Mouse (Mus musculus) limb, embryonic 11.5 days (tissue): ENCODE results near the gene Lamc3. TPM values are rescaled to one million over a fixed set of nuclear protein-coding genes. Genes with fewer than 3 reads are reported as not detected.

Experiments used
- ATAC-seq: fragments of 200-750 bp; cut with Nextera tagmentation; 2 replicates; pipeline ENCODE4 v1.8.0; 2017; ENCODE audit warnings: low read depth; ENCODE audit not compliant: insufficient number of reproducible peaks, low FRiP score, low TSS enrichment
- DNase-seq: peaks from one replicate; pipeline ENCODE4 v3.0.0-alpha.2; 2015; ENCODE audit warnings: low spot score
- H3K27ac ChIP-seq: fragments of 300-500 bp; sonication (generic); replicated peaks from 2 replicates; pipeline ENCODE4 v1.5.1; 2014; ENCODE audit warnings: low read depth, mild to moderate bottlenecking, low read length
- H3K27me3 ChIP-seq: fragments of 300-500 bp; sonication (generic); 2 replicates; pipeline ENCODE4 v1.6.1; 2014; ENCODE audit warnings: mild to moderate bottlenecking, low read length, mixed read lengths; ENCODE audit not compliant: control insufficient read depth, insufficient read depth
- H3K36me3 ChIP-seq: fragments of 300-500 bp; sonication (generic); 2 replicates; pipeline ENCODE4 v1.6.1; 2014; ENCODE audit warnings: mild to moderate bottlenecking, low read length, moderate library complexity, mixed read lengths; ENCODE audit not compliant: control insufficient read depth, insufficient read depth
- H3K4me1 ChIP-seq: fragments of 300-500 bp; sonication (generic); 2 replicates; pipeline ENCODE4 v1.6.1; 2014; ENCODE audit warnings: low read length, mixed read lengths; ENCODE audit not compliant: control insufficient read depth, insufficient read depth
- H3K4me2 ChIP-seq: fragments of 300-500 bp; sonication (generic); 2 replicates; pipeline ENCODE4 v1.6.1; 2014; ENCODE audit warnings: low read depth, mild to moderate bottlenecking, moderate library complexity; ENCODE audit not compliant: severe bottlenecking
- H3K4me3 ChIP-seq: fragments of 300-500 bp; sonication (generic); 2 replicates; pipeline ENCODE4 v1.5.1; 2014; ENCODE audit warnings: low read depth, low read length
- H3K9ac ChIP-seq: fragments of 300-500 bp; sonication (generic); 2 replicates; pipeline ENCODE4 v1.6.1; 2014; ENCODE audit warnings: mild to moderate bottlenecking, low read length
- H3K9me3 ChIP-seq: fragments of 300-500 bp; sonication (generic); 2 replicates; pipeline ENCODE4 v1.6.1; 2016; ENCODE audit warnings: low read length; ENCODE audit not compliant: control insufficient read depth
- WGBS: fragments of 180-500 bp; shearing (Covaris S2); extraction: QIAGEN DNeasy Blood & Tissue Kit; methylation state at CpG from one replicate; pipeline ENCODE4 v1.1.7; 2014; 5-methylcytosine and 5-hydroxymethylcytosine counted together
- polyA plus RNA-seq: library from polyadenylated mRNA; unstranded; fragments of >200 nt; fragmentation: Nextera tagmentation; extraction: Ambion mirVana; gene quantifications from 2 replicates; pipeline ENCODE4 v1.2.1, GENCODE M21; 2014

Gene Lamc3
- polyA plus RNA-seq, 1 experiment from 2014 or later, result 0.13 TPM

- H3K4me3 ChIP-seq, result no peak overlapping the region
- H3K4me1 ChIP-seq, result no peaks in the 10 kb centered on the region
- no peak overlapping the region for H3K9ac ChIP-seq
- H3K4me2 ChIP-seq, result no peak overlapping the region
- ATAC-seq, result no peak
- H3K27ac ChIP-seq, result no peak overlapping the region
- no peaks in the 10 kb centered on the region for H3K27me3 ChIP-seq
- no peaks in the 10 kb centered on the region for H3K9me3 ChIP-seq
- 0 out of 2 replicates have a peak, but pooled peaks cover 4% of the 10 kb centered on the region for H3K36me3 ChIP-seq
- WGBS, result 93% methylated on average over 8 of the region's 8 CpGs
- DNase-seq, result no peak
These were observed 73.9 kb downstream of the Lamc3 start for GRCm38 (mm10) chr2:31960986-31961385.

GRCm38 (mm10) chr2:31961791-31962222 lies 74.7 kb downstream of the Lamc3 start:
- DNase-seq, result no peak
- no peak overlapping the region for H3K4me2 ChIP-seq
- H3K27me3 ChIP-seq, result no peaks in the 10 kb centered on the region
- no peaks in the 10 kb centered on the region for H3K9me3 ChIP-seq
- H3K27ac ChIP-seq, result no peak overlapping the region
- H3K36me3 ChIP-seq, result 0 out of 2 replicates have a peak, but pooled peaks cover 4% of the 10 kb centered on the region
- H3K4me3 ChIP-seq, result no peak overlapping the region
- WGBS, result 83% methylated on average over 4 of the region's 4 CpGs
- no peak overlapping the region for H3K9ac ChIP-seq
- no peak for ATAC-seq
- no peaks in the 10 kb centered on the region for H3K4me1 ChIP-seq

- Histone ChIP-seq H3K4me1 (no peaks in the 10 kb centered on the region), H3K36me3 (peaks cover 4% of the 10 kb centered on the region; the same call in 1 of the 2 replicates), H3K27ac (no peak overlapping the region), H3K4me3 (no peak overlapping the region), H3K9me3 (no peaks in the 10 kb centered on the region), H3K9ac (no peak overlapping the region), H3K27me3 (no peaks in the 10 kb centered on the region), H3K4me2 (no peak overlapping the region)
- DNase-seq, result no peak
- WGBS, result 81% methylated on average over 8 of the region's 8 CpGs
- ATAC-seq, result no peak
These were observed 75.6 kb downstream of the Lamc3 start for GRCm38 (mm10) chr2:31962501-31963224.

GRCm38 (mm10) chr2:31963491-31963890 lies 76.4 kb downstream of the Lamc3 start:
- no peaks in the 10 kb centered on the region for H3K4me1 ChIP-seq
- ATAC-seq, result no peak
- peaks cover 4% of the 10 kb centered on the region; the same call in 1 of the 2 replicates for H3K36me3 ChIP-seq
- no peak overlapping the region for H3K27ac ChIP-seq
- H3K4me3 ChIP-seq, result no peak overlapping the region
- no peak overlapping the region for H3K4me2 ChIP-seq
- H3K27me3 ChIP-seq, result no peaks in the 10 kb centered on the region
- DNase-seq, result no peak
- H3K9me3 ChIP-seq, result no peaks in the 10 kb centered on the region
- 78% methylated on average over 7 of the region's 7 CpGs for WGBS
- no peak overlapping the region for H3K9ac ChIP-seq

- 84% methylated on average over 3 of the region's 3 CpGs for WGBS
These were observed 77.1 kb downstream of the Lamc3 start for GRCm38 (mm10) chr2:31964191-31964590.

GRCm38 (mm10) chr2:31965110-31965509 lies 78.0 kb downstream of the Lamc3 start:
- ATAC-seq, result no peak
- Histone ChIP-seq H3K4me3 (no peak overlapping the region), H3K36me3 (peaks cover 4% of the 10 kb centered on the region; the same call in 1 of the 2 replicates), H3K27me3 (no peaks in the 10 kb centered on the region), H3K4me2 (no peak overlapping the region), H3K4me1 (no peaks in the 10 kb centered on the region), H3K9me3 (no peaks in the 10 kb centered on the region), H3K9ac (no peak overlapping the region), H3K27ac (no peak overlapping the region)
- DNase-seq, result peak; percentile 56

More at GRCm38 (mm10) chr2:31964191-31964590, 77.1 kb downstream of the Lamc3 start:
- Histone ChIP-seq H3K27me3 (no peaks in the 10 kb centered on the region), H3K4me3 (no peak overlapping the region), H3K4me1 (no peaks in the 10 kb centered on the region), H3K9me3 (no peaks in the 10 kb centered on the region), H3K27ac (no peak overlapping the region), H3K4me2 (no peak overlapping the region), H3K36me3 (peaks cover 4% of the 10 kb centered on the region; the same call in 1 of the 2 replicates), H3K9ac (no peak overlapping the region)
- ATAC-seq, result no peak
- DNase-seq, result no peak

- H3K27me3 ChIP-seq, result no peaks in the 10 kb centered on the region
- H3K4me1 ChIP-seq, result no peaks in the 10 kb centered on the region
- DNase-seq (no peak), ATAC-seq (no peak)
- no peak overlapping the region for H3K4me3 ChIP-seq
- H3K27ac ChIP-seq, result no peak overlapping the region
- H3K4me2 ChIP-seq, result no peak overlapping the region
- 84% methylated on average over 8 of the region's 8 CpGs for WGBS
- no peak overlapping the region for H3K9ac ChIP-seq
- H3K36me3 ChIP-seq, result peaks cover 8% of the 10 kb centered on the region; the same call in 1 of the 2 replicates
- no peaks in the 10 kb centered on the region for H3K9me3 ChIP-seq
These were observed 79.7 kb downstream of the Lamc3 start for GRCm38 (mm10) chr2:31966801-31967200.

- DNase-seq, result no peak
- Histone ChIP-seq H3K4me3 (no peak overlapping the region), H3K9ac (no peak overlapping the region), H3K4me1 (no peaks in the 10 kb centered on the region), H3K27ac (no peak overlapping the region), H3K4me2 (no peak overlapping the region), H3K36me3 (peaks cover 11% of the 10 kb centered on the region; the same call in 1 of the 2 replicates), H3K9me3 (no peaks in the 10 kb centered on the region), H3K27me3 (no peaks in the 10 kb centered on the region)
- ATAC-seq, result no peak
- WGBS, result 87% methylated on average over 4 of the region's 4 CpGs
These were observed 85.5 kb downstream of the Lamc3 start for GRCm38 (mm10) chr2:31972589-31972988.
